Mouse (Mus musculus) layer of hippocampus, adult 9-10 months (tissue): ENCODE data around the gene Duxbl1.
"Not testable (repeated sequence)": the region's sequence is repeated elsewhere in the genome, so short reads cannot be mapped to it uniquely, and the experiment has no call there.

Experiments
- DNase-seq: peaks from one replicate; pipeline ENCODE4 v3.0.0; 2022; ENCODE audit warnings: low spot score

Duxbl1 gene

GRCm38 (mm10) chr14:25978371-25979241 is at the start of gene Duxbl1:
Gene Duxbl1, plus strand, starts transcription at chr14:25978577.
- not testable (repeated sequence) for DNase-seq

- not testable (repeated sequence) for DNase-seq
These were observed 41.3 kb upstream of the Duxbl1 start for GRCm38 (mm10) chr14:25936867-25937630.

- DNase-seq: not testable (repeated sequence)
These were observed 40.4 kb upstream of the Duxbl1 start, which contains the start of gene Cphx1 for GRCm38 (mm10) chr14:25938004-25938403. Gene Cphx1, plus strand, starts transcription at chr14:25938304.

GRCm38 (mm10) chr14:25957861-25958260 is 20.5 kb upstream of the Duxbl1 start:
- DNase-seq: not testable (repeated sequence)

GRCm38 (mm10) chr14:25979242-25979941 is 1.0 kb downstream of the Duxbl1 start:
- DNase-seq: not testable (repeated sequence)

- not testable (repeated sequence) for DNase-seq
These were observed 3.5 kb downstream of the Duxbl1 start for GRCm38 (mm10) chr14:25981880-25982279.

- not testable (repeated sequence) for DNase-seq
These were observed 29.1 kb downstream of the Duxbl1 start for GRCm38 (mm10) chr14:26007462-26007861.

- not testable (repeated sequence) for DNase-seq
These were observed 38.0 kb downstream of the Duxbl1 start for GRCm38 (mm10) chr14:26016414-26016813.

- DNase-seq: not testable (repeated sequence)
These were observed 43.2 kb downstream of the Duxbl1 start for GRCm38 (mm10) chr14:26021555-26021954.

GRCm38 (mm10) chr14:26022831-26023230 is 44.5 kb downstream of the Duxbl1 start:
- DNase-seq: not testable (repeated sequence)

- not testable (repeated sequence) for DNase-seq
These were observed 47.3 kb downstream of the Duxbl1 start for GRCm38 (mm10) chr14:26025653-26026052.

GRCm38 (mm10) chr14:26034364-26034763 is 56.0 kb downstream of the Duxbl1 start:
- not testable (repeated sequence) for DNase-seq

GRCm38 (mm10) chr14:26035439-26035838 is 57.1 kb downstream of the Duxbl1 start:
- DNase-seq: not testable (repeated sequence)
